Mouse (Mus musculus) monocyte, adult 2 months (primary cell): ENCODE data around the gene Il15ra.

Experiments used
- DNase-seq, 2 experiments: peaks; one replicate each; pipeline ENCODE4 v3.0.0; 2022; ENCODE audit warnings: low spot score in 2 of 2, low read depth in 1 of 2

Il15ra gene

GRCm38 (mm10) chr2:11777091-11778068, 72.3 kb downstream of the Il15ra start, which contains the start of the genes Fbh1 and Ankrd16:
Fbh1 (minus strand) TSS chr2:11777582.
Ankrd16 (plus strand) TSS chr2:11777876.
- peak; percentile 100 for DNase-seq

- peak; percentile 54 to 73 for DNase-seq
These were observed 73.2 kb downstream of the Il15ra start for GRCm38 (mm10) chr2:11778087-11778823.
